Mouse (Mus musculus): ENCODE data around the gene Amt. TPM values are rescaled to one million over a fixed set of nuclear protein-coding genes. Genes with fewer than 3 reads are reported as not detected.
"Not testable (repeated sequence)": the region's sequence is repeated elsewhere in the genome, so short reads cannot be mapped to it uniquely, and the experiment has no call there.

Amt gene
- polyA plus RNA-seq, 1 experiment from 2014 or later = 17.4 TPM

- 86% methylated on average over 6 of the region's 6 CpGs for WGBS
- H3K4me3 ChIP-seq; H3K4me1 ChIP-seq; H3K9ac ChIP-seq; H3K4me2 ChIP-seq (replicated peaks); H3K9me3 ChIP-seq; H3K27ac ChIP-seq; H3K36me3 ChIP-seq; H3K27me3 ChIP-seq; ATAC-seq (ENCODE audit: insufficient number of reproducible peaks, insufficient read depth, low FRiP score, low TSS enrichment): not testable (repeated sequence)
Measured at GRCm38 (mm10) chr9:108287526-108288238, 9.0 kb upstream of the Amt start.

- peak overlapping the region; percentile 50; the same call in 1 of the 2 replicates for H3K4me3 ChIP-seq
- no peaks in the 10 kb centered on the region for H3K9me3 ChIP-seq
- 42% methylated on average over 2 of the region's 2 CpGs for WGBS
- no peaks in the 10 kb centered on the region for H3K27me3 ChIP-seq
- peaks cover 4% of the 10 kb centered on the region for H3K4me1 ChIP-seq
- peak overlapping the region; percentile 56; the same call in 1 of the 2 replicates for H3K9ac ChIP-seq
- H3K36me3 ChIP-seq = peaks cover 11% of the 10 kb centered on the region
- peak overlapping the region; percentile 54 for H3K4me2 ChIP-seq (replicated peaks)
- no peak overlapping the region for H3K27ac ChIP-seq
- no peak for ATAC-seq (ENCODE audit: insufficient number of reproducible peaks, insufficient read depth, low FRiP score, low TSS enrichment)
Measured at GRCm38 (mm10) chr9:108289347-108289746, 7.3 kb upstream of the Amt start.

GRCm38 (mm10) chr9:108290016-108290750 lies 6.5 kb upstream of the Amt start, which contains the start of gene Nicn1:
Nicn1 (plus strand) TSS chr9:108290429.
- ATAC-seq (ENCODE audit: insufficient number of reproducible peaks, insufficient read depth, low FRiP score, low TSS enrichment) = peak; percentile 96
- under 1% methylated on average over 32 of the region's 32 CpGs for WGBS
- Histone ChIP-seq H3K27me3 (no peaks in the 10 kb centered on the region), H3K4me3 (peak within 1 kb of the TSS; percentile 50), H3K27ac (peak within 1 kb of the TSS; percentile 91), H3K36me3 (peaks cover 19% of the 10 kb centered on the region), H3K9ac (peak within 1 kb of the TSS; percentile 56), H3K4me2 (replicated peaks) (peak within 1 kb of the TSS; percentile 54), H3K9me3 (no peaks in the 10 kb centered on the region), H3K4me1 (peaks cover 4% of the 10 kb centered on the region)

- Histone ChIP-seq H3K27ac (no peak overlapping the region), H3K4me1 (peaks cover 4% of the 10 kb centered on the region), H3K36me3 (peaks cover 24% of the 10 kb centered on the region), H3K4me3 (peak overlapping the region; percentile 50), H3K9me3 (no peaks in the 10 kb centered on the region), H3K4me2 (replicated peaks) (peak overlapping the region; percentile 54), H3K27me3 (no peaks in the 10 kb centered on the region), H3K9ac (peak overlapping the region; percentile 56; the same call in 1 of the 2 replicates)
- ATAC-seq (ENCODE audit: insufficient number of reproducible peaks, insufficient read depth, low FRiP score, low TSS enrichment) = no peak
- 51% methylated on average over 6 of the region's 6 CpGs for WGBS
Measured at GRCm38 (mm10) chr9:108290773-108291172, 5.9 kb upstream of the Amt start.

- peaks cover 22% of the 10 kb centered on the region for H3K36me3 ChIP-seq
- ATAC-seq (ENCODE audit: insufficient number of reproducible peaks, insufficient read depth, low FRiP score, low TSS enrichment) = no peak
- WGBS = 83% methylated on average over 3 of the region's 3 CpGs
Measured at GRCm38 (mm10) chr9:108301853-108302252, 5.2 kb downstream of the Amt start.

GRCm38 (mm10) chr9:108304716-108305115 lies 8.1 kb downstream of the Amt start:
- H3K4me2 ChIP-seq (replicated peaks) = peak overlapping the region; percentile 89
- peaks cover 27% of the 10 kb centered on the region for H3K4me1 ChIP-seq
- ATAC-seq (ENCODE audit: insufficient number of reproducible peaks, insufficient read depth, low FRiP score, low TSS enrichment) = no peak
- H3K27me3 ChIP-seq = no peaks in the 10 kb centered on the region
- H3K36me3 ChIP-seq = peaks cover 22% of the 10 kb centered on the region
- no peaks in the 10 kb centered on the region for H3K9me3 ChIP-seq
- WGBS = 83% methylated on average over 4 of the region's 4 CpGs
- H3K27ac ChIP-seq = no peak overlapping the region
- H3K4me3 ChIP-seq = peak overlapping the region; percentile 92
- no peak overlapping the region for H3K9ac ChIP-seq

More at GRCm38 (mm10) chr9:108301853-108302252, 5.2 kb downstream of the Amt start:
- peaks cover 12% of the 10 kb centered on the region for H3K4me1 ChIP-seq
- no peaks in the 10 kb centered on the region for H3K27me3 ChIP-seq
- H3K9me3 ChIP-seq = no peaks in the 10 kb centered on the region
- no peak overlapping the region for H3K4me2 ChIP-seq (replicated peaks)
- H3K27ac ChIP-seq = no peak overlapping the region
- no peak overlapping the region for H3K4me3 ChIP-seq
- H3K9ac ChIP-seq = no peak overlapping the region

- 0 out of 2 replicates have a peak overlapping the region, but pooled peaks have one; percentile 100 for H3K27ac ChIP-seq
- H3K36me3 ChIP-seq = peaks cover 22% of the 10 kb centered on the region
- no peaks in the 10 kb centered on the region for H3K27me3 ChIP-seq
- peaks cover 29% of the 10 kb centered on the region for H3K4me1 ChIP-seq
- H3K9ac ChIP-seq = peak overlapping the region; percentile 77
- no peak for ATAC-seq (ENCODE audit: insufficient number of reproducible peaks, insufficient read depth, low FRiP score, low TSS enrichment)
- peak overlapping the region; percentile 92 for H3K4me3 ChIP-seq
- H3K4me2 ChIP-seq (replicated peaks) = peak overlapping the region; percentile 89
- WGBS = 7% methylated on average over 1 of the region's 1 CpGs
- H3K9me3 ChIP-seq = no peaks in the 10 kb centered on the region
Measured at GRCm38 (mm10) chr9:108305170-108305569, 8.5 kb downstream of the Amt start.

- H3K4me1 ChIP-seq = peaks cover 29% of the 10 kb centered on the region
- peak within 1 kb of the TSS; percentile 89 for H3K4me2 ChIP-seq (replicated peaks)
- peak; percentile 97 for ATAC-seq (ENCODE audit: insufficient number of reproducible peaks, insufficient read depth, low FRiP score, low TSS enrichment)
- H3K4me3 ChIP-seq = peak within 1 kb of the TSS; percentile 92
- peaks cover 21% of the 10 kb centered on the region for H3K36me3 ChIP-seq
- peak within 1 kb of the TSS; percentile 96 for H3K9ac ChIP-seq
- under 1% methylated on average over 80 of the region's 81 CpGs for WGBS
- H3K9me3 ChIP-seq = no peaks in the 10 kb centered on the region
- H3K27me3 ChIP-seq = no peaks in the 10 kb centered on the region
- peak within 1 kb of the TSS; percentile 100 for H3K27ac ChIP-seq
Measured at GRCm38 (mm10) chr9:108305629-108306520, 9.2 kb downstream of the Amt start, which contains the start of the genes Rhoa and Tcta. Rhoa (plus strand) TSS chr9:108306129. Tcta (minus strand) TSS chr9:108306160.

GRCm38 (mm10) chr9:108306571-108306980 lies 9.9 kb downstream of the Amt start:
- ATAC-seq (ENCODE audit: insufficient number of reproducible peaks, insufficient read depth, low FRiP score, low TSS enrichment) = peak; percentile 74
- H3K4me1 ChIP-seq = peaks cover 29% of the 10 kb centered on the region
- peak overlapping the region; percentile 89 for H3K4me2 ChIP-seq (replicated peaks)
- peak overlapping the region; percentile 92 for H3K4me3 ChIP-seq
- no peaks in the 10 kb centered on the region for H3K9me3 ChIP-seq
- H3K27ac ChIP-seq = peak overlapping the region; percentile 100
- under 1% methylated on average over 49 of the region's 51 CpGs for WGBS
- peak overlapping the region; percentile 96 for H3K9ac ChIP-seq
- peaks cover 16% of the 10 kb centered on the region for H3K36me3 ChIP-seq
- no peaks in the 10 kb centered on the region for H3K27me3 ChIP-seq

- Histone ChIP-seq H3K36me3 (peaks cover 13% of the 10 kb centered on the region), H3K4me3 (peak overlapping the region; percentile 92), H3K4me2 (replicated peaks) (peak overlapping the region; percentile 89), H3K27ac (peak overlapping the region; percentile 100), H3K27me3 (no peaks in the 10 kb centered on the region), H3K9me3 (no peaks in the 10 kb centered on the region), H3K9ac (peak overlapping the region; percentile 96), H3K4me1 (peaks cover 29% of the 10 kb centered on the region)
- ATAC-seq (ENCODE audit: insufficient number of reproducible peaks, insufficient read depth, low FRiP score, low TSS enrichment) = no peak
- WGBS = 19% methylated on average over 12 of the region's 12 CpGs
Measured at GRCm38 (mm10) chr9:108307021-108307807, 10.6 kb downstream of the Amt start.

Data from embryonic facial prominence, embryonic 12.5 days (tissue).